Mouse (Mus musculus) ES-Bruce4 (cell line): Measurements from ENCODE around the gene Dqx1. TPM values are rescaled to one million over a fixed set of nuclear protein-coding genes. Genes with fewer than 3 reads are reported as not detected.

ENCODE experiments used
- H3K27ac ChIP-seq: 2 replicates; pipeline ENCODE4 v1.5.1; 2012; ENCODE audit warnings: low read length, inconsistent platforms; ENCODE audit not compliant: insufficient read depth
- H3K27me3 ChIP-seq: 2 replicates; pipeline ENCODE4 v1.6.1; 2012; ENCODE audit warnings: mild to moderate bottlenecking, low read length, inconsistent platforms; ENCODE audit not compliant: control insufficient read depth, poor library complexity, insufficient read depth, severe bottlenecking
- H3K36me3 ChIP-seq: 2 replicates; pipeline ENCODE4 v1.6.1; 2012; ENCODE audit warnings: inconsistent platforms, mild to moderate bottlenecking, low read length, moderate library complexity; ENCODE audit not compliant: control insufficient read depth, poor library complexity, insufficient read depth, severe bottlenecking
- H3K4me1 ChIP-seq: one replicate; pipeline ENCODE4 v1.8.1; 2011; ENCODE audit warnings: low read length; ENCODE audit not compliant: control insufficient read depth, insufficient read depth
- H3K4me3 ChIP-seq: 2 replicates; pipeline ENCODE4 v1.5.1; 2011; ENCODE audit warnings: low read depth, mild to moderate bottlenecking, low read length
- H3K9ac ChIP-seq: 2 replicates; pipeline ENCODE4 v1.6.1; 2012; ENCODE audit warnings: low read depth, mild to moderate bottlenecking, inconsistent platforms; ENCODE audit not compliant: poor library complexity, severe bottlenecking
- H3K9me3 ChIP-seq: replicated peaks from 2 replicates; pipeline ENCODE4 v1.6.1; 2012; ENCODE audit warnings: mild to moderate bottlenecking, low read length, inconsistent platforms; ENCODE audit not compliant: control insufficient read depth, poor library complexity, insufficient read depth, severe bottlenecking
- CTCF ChIP-seq: IDR thresholded peaks from one replicate; pipeline ENCODE4 v1.8.1; 2011; ENCODE audit warnings: low read depth, low read length
- EP300 ChIP-seq: IDR thresholded peaks from 2 replicates; pipeline ENCODE4 v1.6.1; 2011; ENCODE audit warnings: low read depth, low read length; ENCODE audit not compliant: insufficient read depth
- POLR2A ChIP-seq: IDR thresholded peaks from one replicate; pipeline ENCODE4 v1.8.1; 2011; ENCODE audit warnings: low read length; ENCODE audit not compliant: insufficient read depth
- polyA plus RNA-seq: library from polyadenylated mRNA; stranded (reverse); fragments of >200 nt; gene quantifications from 2 replicates; pipeline ENCODE4 v1.2.4, GENCODE M21; 2011; ENCODE audit warnings: low read depth; ENCODE audit not compliant: missing spikeins, insufficient read depth, insufficient read length

Gene Dqx1
- polyA plus RNA-seq: 2.9 and 3.7 TPM in 2 replicates

- H3K4me1 ChIP-seq: peaks cover 4% of the 10 kb centered on the region
- H3K27me3 ChIP-seq: no peaks in the 10 kb centered on the region
- peak within 1 kb of the TSS; percentile 39 for H3K4me3 ChIP-seq
- TF ChIP-seq POLR2A (no peak), EP300 (no peak), CTCF (no peak)
- H3K36me3 ChIP-seq: peaks cover 5% of the 10 kb centered on the region; the same call in 1 of the 2 replicates
- H3K9me3 ChIP-seq: no peaks in the 10 kb centered on the region
- 0 out of 2 replicates have a peak within 1 kb of the TSS, but pooled peaks have one; percentile 14 for H3K9ac ChIP-seq
- no peak within 1 kb of the TSS for H3K27ac ChIP-seq
Observed at GRCm38 (mm10) chr6:83057790-83058189, at the start of gene Dqx1. Gene Dqx1 (plus strand): TSS chr6:83057844.

GRCm38 (mm10) chr6:83008659-83009058 lies 49.0 kb upstream of the Dqx1 start:
- Histone ChIP-seq H3K4me3 (no peak overlapping the region), H3K27me3 (no peaks in the 10 kb centered on the region), H3K36me3 (no peaks in the 10 kb centered on the region), H3K27ac (no peak overlapping the region), H3K9me3 (no peaks in the 10 kb centered on the region; the same call in 1 of the 2 replicates), H3K4me1 (no peaks in the 10 kb centered on the region), H3K9ac (no peak overlapping the region)
- TF ChIP-seq CTCF (no peak), EP300 (no peak), POLR2A (no peak)

- no peaks in the 10 kb centered on the region for H3K36me3 ChIP-seq
- no peak overlapping the region for H3K9ac ChIP-seq
- no peaks in the 10 kb centered on the region for H3K9me3 ChIP-seq
- no peak overlapping the region for H3K27ac ChIP-seq
- no peaks in the 10 kb centered on the region for H3K4me1 ChIP-seq
- TF ChIP-seq EP300: no peak
- no peak for TF ChIP-seq CTCF
- no peak for TF ChIP-seq POLR2A
- no peak overlapping the region for H3K4me3 ChIP-seq
- H3K27me3 ChIP-seq: no peaks in the 10 kb centered on the region
Observed at GRCm38 (mm10) chr6:83010010-83010409, 47.6 kb upstream of the Dqx1 start.

DNA sequence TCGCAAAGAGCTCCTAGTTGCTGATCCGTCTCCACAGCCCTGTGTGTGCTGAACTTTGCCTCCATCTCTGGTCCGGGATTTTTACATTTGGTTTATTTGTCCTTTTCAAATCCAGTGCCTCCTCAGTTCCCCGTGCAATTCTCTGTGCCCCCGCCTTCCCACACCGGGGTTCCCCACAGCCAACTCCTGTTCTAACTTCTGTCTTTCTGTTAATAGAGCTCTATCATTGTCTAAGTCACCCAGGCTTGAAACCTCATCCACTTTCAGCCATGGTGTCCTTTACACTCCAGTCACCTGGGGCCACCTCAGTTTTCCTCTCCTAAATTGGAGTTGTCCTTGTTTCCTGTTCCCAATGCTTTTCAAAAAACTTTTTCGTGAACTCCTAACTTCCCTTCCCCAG lies 46.4 kb upstream of the Dqx1 start:
- Histone ChIP-seq H3K9ac (no peak overlapping the region), H3K4me1 (no peaks in the 10 kb centered on the region), H3K27ac (no peak overlapping the region), H3K36me3 (no peaks in the 10 kb centered on the region), H3K9me3 (no peaks in the 10 kb centered on the region), H3K27me3 (no peaks in the 10 kb centered on the region), H3K4me3 (no peak overlapping the region)
- no peak for TF ChIP-seq EP300
- TF ChIP-seq CTCF: no peak
- no peak for TF ChIP-seq POLR2A

GRCm38 (mm10) chr6:83011756-83012155 lies 45.9 kb upstream of the Dqx1 start:
- H3K9me3 ChIP-seq: no peaks in the 10 kb centered on the region
- H3K27ac ChIP-seq: no peak overlapping the region
- H3K4me3 ChIP-seq: no peak overlapping the region
- H3K4me1 ChIP-seq: no peaks in the 10 kb centered on the region
- no peak overlapping the region for H3K9ac ChIP-seq
- no peak for TF ChIP-seq POLR2A
- no peak for TF ChIP-seq CTCF
- no peak for TF ChIP-seq EP300
- no peaks in the 10 kb centered on the region for H3K36me3 ChIP-seq
- H3K27me3 ChIP-seq: no peaks in the 10 kb centered on the region

DNA sequence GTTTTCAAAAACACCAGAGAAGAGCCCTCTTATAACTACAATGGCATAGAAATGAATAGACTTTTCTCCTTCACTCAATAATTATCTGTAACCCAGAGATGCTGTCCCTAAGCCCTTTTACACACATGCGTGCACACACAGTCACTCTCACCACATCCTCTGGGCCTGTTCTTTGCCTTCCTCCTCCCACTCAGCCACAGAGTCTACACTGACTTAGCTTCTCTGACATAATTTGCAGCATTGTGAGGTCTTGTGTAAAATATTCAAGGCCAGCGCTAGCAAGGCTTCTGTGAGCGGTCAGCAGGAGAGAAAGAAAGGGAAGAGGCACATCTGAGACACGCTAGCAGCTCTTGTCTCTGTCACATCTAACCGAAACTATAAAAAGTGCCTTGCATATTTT lies 44.2 kb upstream of the Dqx1 start:
- H3K27ac ChIP-seq: no peak overlapping the region
- H3K27me3 ChIP-seq: no peaks in the 10 kb centered on the region
- no peak overlapping the region for H3K4me3 ChIP-seq
- no peaks in the 10 kb centered on the region for H3K9me3 ChIP-seq
- no peak overlapping the region for H3K9ac ChIP-seq
- TF ChIP-seq POLR2A (no peak), EP300 (no peak), CTCF (no peak)
- H3K4me1 ChIP-seq: no peaks in the 10 kb centered on the region
- no peaks in the 10 kb centered on the region for H3K36me3 ChIP-seq
